Mouse (Mus musculus): ENCODE measurements around the gene Lhpp. TPM values are rescaled to one million over a fixed set of nuclear protein-coding genes. Genes with fewer than 3 reads are reported as not detected.

Lhpp gene
- polyA plus RNA-seq, 1 experiment from 2014 or later, result 22.5 TPM

DNA sequence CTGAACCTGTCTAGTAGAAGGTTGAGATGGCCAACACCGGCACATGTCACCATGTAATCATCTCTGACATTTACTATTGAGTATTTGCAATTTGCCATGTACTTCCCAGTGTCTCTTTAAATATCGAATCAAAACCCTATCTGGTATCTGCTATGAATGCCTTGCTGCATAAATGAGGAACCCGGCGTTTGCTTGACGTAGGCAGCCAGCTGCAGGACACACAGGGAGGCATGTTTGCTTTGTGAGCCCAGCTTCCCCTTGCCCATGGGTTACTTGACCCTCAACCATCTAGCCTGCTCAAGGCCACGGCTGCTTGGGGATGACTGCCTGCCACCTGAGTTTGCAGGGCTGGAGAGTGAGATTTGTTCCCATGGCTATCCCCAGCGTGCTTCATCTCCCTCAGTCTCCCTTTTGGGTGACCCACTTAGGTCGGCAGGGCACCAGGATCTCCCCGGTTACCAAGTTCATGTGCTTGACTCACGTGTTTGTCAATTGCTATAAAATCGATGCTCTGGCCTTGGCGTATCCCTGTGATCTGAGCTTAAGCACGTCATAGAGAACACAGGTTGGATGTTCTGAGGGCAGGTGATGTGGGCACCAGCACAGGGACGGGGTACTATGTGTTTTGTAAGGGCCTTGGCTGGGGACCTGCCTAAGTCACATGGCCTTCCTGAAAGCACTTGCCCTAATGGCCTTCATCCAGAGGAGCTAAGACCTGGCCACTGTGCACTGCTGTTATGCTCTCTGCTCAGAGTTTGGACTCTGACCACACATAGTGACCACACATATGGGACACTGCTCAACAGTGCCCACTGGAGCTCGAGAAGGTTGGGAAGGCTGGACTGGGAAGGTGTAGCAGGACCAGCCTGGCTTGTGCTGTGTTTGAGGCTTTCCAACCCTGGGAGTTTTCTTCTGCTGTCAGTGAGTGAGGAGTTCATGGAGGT, 9.8 kb downstream of the Lhpp start:
- no peak overlapping the region for H3K4me3 ChIP-seq (replicated peaks)
- H3K4me1 ChIP-seq (replicated peaks), result peaks cover 13% of the 10 kb centered on the region
- no peak overlapping the region for H3K9ac ChIP-seq (replicated peaks)
- 0 out of 2 replicates have a peak, but pooled peaks cover 5% of the 10 kb centered on the region for H3K27me3 ChIP-seq
- no peaks in the 10 kb centered on the region for H3K36me3 ChIP-seq
- 91% methylated on average over 15 of the region's 15 CpGs for WGBS
- no peak overlapping the region for H3K4me2 ChIP-seq
- ATAC-seq (ENCODE audit: insufficient number of reproducible peaks, insufficient read depth, low FRiP score, low TSS enrichment, low read depth), result no peak
- H3K27ac ChIP-seq, result no peak overlapping the region
- no peaks in the 10 kb centered on the region for H3K9me3 ChIP-seq

GRCm38 (mm10) chr7:132624161-132624560, 13.7 kb downstream of the Lhpp start:
- no peak overlapping the region for H3K9ac ChIP-seq (replicated peaks)
- H3K27me3 ChIP-seq, result no peaks in the 10 kb centered on the region
- H3K9me3 ChIP-seq, result no peaks in the 10 kb centered on the region
- no peaks in the 10 kb centered on the region for H3K36me3 ChIP-seq
- H3K4me1 ChIP-seq (replicated peaks), result no peaks in the 10 kb centered on the region
- no peak for ATAC-seq (ENCODE audit: insufficient number of reproducible peaks, insufficient read depth, low FRiP score, low TSS enrichment, low read depth)
- no peak overlapping the region for H3K4me3 ChIP-seq (replicated peaks)
- H3K4me2 ChIP-seq, result no peak overlapping the region
- no peak overlapping the region for H3K27ac ChIP-seq
- WGBS, result 78% methylated on average over 10 of the region's 10 CpGs

DNA sequence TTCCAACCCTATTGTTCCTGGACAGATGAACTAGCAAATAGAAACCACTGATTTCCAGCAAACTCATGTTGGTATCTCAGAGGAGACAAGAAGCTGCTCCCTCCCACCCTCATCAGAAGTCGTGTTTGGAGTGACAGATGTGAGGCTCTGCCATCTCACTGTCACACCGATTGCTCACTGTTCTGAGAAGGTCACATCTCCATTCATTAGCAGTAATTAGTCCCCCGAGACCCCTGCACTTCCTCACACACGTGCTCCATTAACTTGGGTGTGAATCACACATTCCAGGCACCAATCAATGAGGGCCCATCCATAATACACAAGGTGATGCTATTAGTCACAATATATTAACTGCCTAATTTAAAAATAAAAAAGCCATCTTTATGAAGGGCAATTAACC, 15.7 kb downstream of the Lhpp start:
- Histone ChIP-seq H3K4me3 (replicated peaks) (no peak overlapping the region), H3K4me2 (no peak overlapping the region), H3K36me3 (no peaks in the 10 kb centered on the region), H3K9me3 (no peaks in the 10 kb centered on the region), H3K4me1 (replicated peaks) (no peaks in the 10 kb centered on the region), H3K9ac (replicated peaks) (no peak overlapping the region), H3K27me3 (no peaks in the 10 kb centered on the region), H3K27ac (no peak overlapping the region)
- 37% methylated on average over 4 of the region's 4 CpGs for WGBS
- no peak for ATAC-seq (ENCODE audit: insufficient number of reproducible peaks, insufficient read depth, low FRiP score, low TSS enrichment, low read depth)

DNA sequence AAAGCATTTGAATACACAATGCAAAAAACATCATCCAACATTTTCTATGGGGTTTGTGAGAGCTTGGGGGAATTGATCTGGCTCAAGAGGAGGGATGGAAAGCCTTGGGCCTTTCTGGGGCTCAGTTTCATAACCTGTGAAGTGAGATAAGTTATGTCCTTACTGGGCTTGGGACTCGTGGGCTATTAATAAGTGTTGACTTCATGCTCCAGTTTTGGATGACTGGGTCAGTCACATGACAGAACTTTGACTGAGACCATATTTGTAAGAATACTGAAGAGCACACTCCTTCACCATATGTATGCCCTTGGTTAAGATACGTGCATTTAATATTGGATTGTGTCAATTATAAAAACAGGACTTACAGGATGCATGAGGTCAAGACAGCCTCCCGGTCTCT, 17.0 kb downstream of the Lhpp start:
- Histone ChIP-seq H3K27ac (no peak overlapping the region), H3K36me3 (no peaks in the 10 kb centered on the region), H3K4me2 (no peak overlapping the region), H3K9ac (replicated peaks) (no peak overlapping the region), H3K27me3 (no peaks in the 10 kb centered on the region), H3K4me1 (replicated peaks) (no peaks in the 10 kb centered on the region), H3K4me3 (replicated peaks) (no peak overlapping the region), H3K9me3 (no peaks in the 10 kb centered on the region)
- no peak for ATAC-seq (ENCODE audit: insufficient number of reproducible peaks, insufficient read depth, low FRiP score, low TSS enrichment, low read depth)
- 83% methylated on average over 3 of the region's 3 CpGs for WGBS

- Histone ChIP-seq H3K4me3 (replicated peaks) (no peak overlapping the region), H3K27me3 (no peaks in the 10 kb centered on the region)
Observed at GRCm38 (mm10) chr7:132631313-132631712, 20.9 kb downstream of the Lhpp start.

GRCm38 (mm10) chr7:132637292-132637691, 26.9 kb downstream of the Lhpp start:
- no peak overlapping the region for H3K4me2 ChIP-seq
- H3K9me3 ChIP-seq, result no peaks in the 10 kb centered on the region
- H3K4me3 ChIP-seq (replicated peaks), result no peak overlapping the region
- ATAC-seq (ENCODE audit: insufficient number of reproducible peaks, insufficient read depth, low FRiP score, low TSS enrichment, low read depth), result no peak
- no peaks in the 10 kb centered on the region for H3K36me3 ChIP-seq
- no peak overlapping the region for H3K9ac ChIP-seq (replicated peaks)
- WGBS, result 11% methylated on average over 12 of the region's 12 CpGs
- H3K27ac ChIP-seq, result no peak overlapping the region
- peaks cover 19% of the 10 kb centered on the region for H3K4me1 ChIP-seq (replicated peaks)
- no peaks in the 10 kb centered on the region; the same call in 1 of the 2 replicates for H3K27me3 ChIP-seq

More at GRCm38 (mm10) chr7:132631313-132631712, 20.9 kb downstream of the Lhpp start:
- no peak overlapping the region for H3K27ac ChIP-seq
- H3K9me3 ChIP-seq, result no peaks in the 10 kb centered on the region
- no peaks in the 10 kb centered on the region for H3K36me3 ChIP-seq
- ATAC-seq (ENCODE audit: insufficient number of reproducible peaks, insufficient read depth, low FRiP score, low TSS enrichment, low read depth), result no peak
- H3K9ac ChIP-seq (replicated peaks), result no peak overlapping the region
- no peak overlapping the region for H3K4me2 ChIP-seq
- WGBS, result 78% methylated on average over 11 of the region's 11 CpGs
- no peaks in the 10 kb centered on the region for H3K4me1 ChIP-seq (replicated peaks)

DNA sequence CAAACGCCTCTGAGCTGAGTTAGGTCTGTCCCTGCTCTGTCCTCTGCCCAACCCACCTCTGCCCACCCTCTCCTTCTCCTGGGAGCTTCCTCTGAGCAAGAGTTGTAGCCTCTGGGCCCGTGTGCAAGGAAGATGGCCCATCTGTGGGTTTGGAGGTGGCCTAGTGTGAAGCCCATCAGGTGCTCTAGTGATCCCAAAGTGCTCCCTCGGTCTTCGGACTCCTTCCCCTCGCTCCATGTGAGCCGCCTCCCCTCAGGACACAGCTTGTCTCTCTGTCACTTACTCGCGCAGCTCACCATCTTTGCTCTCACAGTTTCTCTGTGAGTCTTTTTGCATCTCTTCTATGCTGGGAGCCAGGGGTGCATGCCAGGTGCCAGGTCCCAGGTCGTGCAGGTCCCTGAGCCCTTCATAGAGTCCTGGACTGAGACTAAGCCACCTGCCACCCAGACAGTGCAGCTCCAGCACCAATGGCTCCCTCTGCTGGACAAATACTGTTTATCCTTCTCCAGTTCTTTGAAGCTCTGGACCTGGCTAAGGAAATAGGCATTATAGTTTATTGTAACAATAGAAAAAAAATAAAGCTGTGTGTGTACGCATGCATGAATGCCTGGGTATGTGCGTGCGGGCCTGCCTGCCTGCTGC, 28.1 kb downstream of the Lhpp start:
- no peak overlapping the region for H3K4me2 ChIP-seq
- H3K27me3 ChIP-seq, result no peaks in the 10 kb centered on the region; the same call in 1 of the 2 replicates
- H3K36me3 ChIP-seq, result no peaks in the 10 kb centered on the region
- no peak overlapping the region for H3K27ac ChIP-seq
- no peak overlapping the region for H3K9ac ChIP-seq (replicated peaks)
- no peak for ATAC-seq (ENCODE audit: insufficient number of reproducible peaks, insufficient read depth, low FRiP score, low TSS enrichment, low read depth)
- H3K9me3 ChIP-seq, result no peaks in the 10 kb centered on the region
- peaks cover 19% of the 10 kb centered on the region for H3K4me1 ChIP-seq (replicated peaks)
- WGBS, result 61% methylated on average over 12 of the region's 12 CpGs
- H3K4me3 ChIP-seq (replicated peaks), result no peak overlapping the region

GRCm38 (mm10) chr7:132640946-132641345, 30.5 kb downstream of the Lhpp start:
- H3K4me2 ChIP-seq, result no peak overlapping the region
- WGBS, result 28% methylated on average over 9 of the region's 9 CpGs
- no peak overlapping the region for H3K4me3 ChIP-seq (replicated peaks)
- H3K9ac ChIP-seq (replicated peaks), result no peak overlapping the region; the same call in 1 of the 2 replicates
- H3K9me3 ChIP-seq, result no peaks in the 10 kb centered on the region
- H3K27me3 ChIP-seq, result no peaks in the 10 kb centered on the region; the same call in 1 of the 2 replicates
- H3K27ac ChIP-seq, result no peak overlapping the region
- peaks cover 19% of the 10 kb centered on the region for H3K4me1 ChIP-seq (replicated peaks)
- ATAC-seq (ENCODE audit: insufficient number of reproducible peaks, insufficient read depth, low FRiP score, low TSS enrichment, low read depth), result no peak
- no peaks in the 10 kb centered on the region for H3K36me3 ChIP-seq

DNA sequence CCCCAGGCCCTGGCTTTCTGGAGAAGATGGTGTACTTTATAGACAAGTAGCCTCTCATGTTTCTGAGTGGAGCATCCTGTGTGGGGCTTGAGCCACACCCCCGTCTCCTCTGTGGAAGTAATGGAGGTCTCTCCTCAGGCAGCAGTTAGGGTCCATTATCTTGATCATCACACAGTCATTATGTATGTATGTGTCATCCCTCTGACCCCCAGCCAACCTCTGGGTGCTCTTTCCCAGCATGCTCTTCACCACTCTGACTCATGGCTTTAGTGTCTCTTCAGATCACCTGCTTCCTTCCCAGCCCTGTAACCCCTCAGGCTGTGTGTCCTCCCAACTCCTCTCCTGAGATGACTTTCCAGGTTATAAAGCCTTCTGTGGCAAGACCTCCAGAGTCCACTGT, 31.2 kb downstream of the Lhpp start:
- Histone ChIP-seq H3K36me3 (no peaks in the 10 kb centered on the region), H3K27me3 (no peaks in the 10 kb centered on the region; the same call in 1 of the 2 replicates), H3K9ac (replicated peaks) (no peak overlapping the region), H3K9me3 (no peaks in the 10 kb centered on the region), H3K4me3 (replicated peaks) (no peak overlapping the region), H3K4me2 (no peak overlapping the region), H3K4me1 (replicated peaks) (peaks cover 19% of the 10 kb centered on the region), H3K27ac (no peak overlapping the region)
- WGBS, result 86% methylated on average over 1 of the region's 1 CpGs
- ATAC-seq (ENCODE audit: insufficient number of reproducible peaks, insufficient read depth, low FRiP score, low TSS enrichment, low read depth), result no peak

- no peak for ATAC-seq (ENCODE audit: insufficient number of reproducible peaks, insufficient read depth, low FRiP score, low TSS enrichment, low read depth)
- H3K4me3 ChIP-seq (replicated peaks), result no peak overlapping the region
- no peaks in the 10 kb centered on the region for H3K9me3 ChIP-seq
- no peak overlapping the region for H3K27ac ChIP-seq
- H3K36me3 ChIP-seq, result no peaks in the 10 kb centered on the region
- H3K9ac ChIP-seq (replicated peaks), result no peak overlapping the region
- no peak overlapping the region for H3K4me2 ChIP-seq
- 57% methylated on average over 11 of the region's 11 CpGs for WGBS
- peaks cover 17% of the 10 kb centered on the region for H3K4me1 ChIP-seq (replicated peaks)
- H3K27me3 ChIP-seq, result no peaks in the 10 kb centered on the region; the same call in 1 of the 2 replicates
Observed at GRCm38 (mm10) chr7:132644605-132645279, 34.3 kb downstream of the Lhpp start.

GRCm38 (mm10) chr7:132646514-132646913, 36.1 kb downstream of the Lhpp start:
- Histone ChIP-seq H3K9ac (replicated peaks) (no peak overlapping the region), H3K4me1 (replicated peaks) (peaks cover 15% of the 10 kb centered on the region), H3K4me3 (replicated peaks) (no peak overlapping the region), H3K27ac (no peak overlapping the region), H3K4me2 (no peak overlapping the region), H3K36me3 (no peaks in the 10 kb centered on the region), H3K9me3 (no peaks in the 10 kb centered on the region), H3K27me3 (no peaks in the 10 kb centered on the region; the same call in 1 of the 2 replicates)
- ATAC-seq (ENCODE audit: insufficient number of reproducible peaks, insufficient read depth, low FRiP score, low TSS enrichment, low read depth), result no peak
- WGBS, result 97% methylated on average over 1 of the region's 1 CpGs

All from limb, embryonic 12.5 days (tissue).